Mouse (Mus musculus) left cerebral cortex, adult 2 months (tissue): ENCODE measurements around the gene Gm13090. TPM values are rescaled to one million over a fixed set of nuclear protein-coding genes. Genes with fewer than 3 reads are reported as not detected.
A peak's percentile ranks its signal among the peaks of the same experiment; 100 is the strongest.

Experiments
- DNase-seq, 2 experiments: peaks; one replicate each; pipeline ENCODE4 v3.0.0; 2021 to 2022; ENCODE audit warnings: low spot score in 2 of 2, mixed read lengths in 1 of 2; ENCODE audit errors: extremely low spot score in 1 of 2
- H3K27ac ChIP-seq: fragments of 200-600 bp; 2 replicates; pipeline ENCODE4 v1.8.1; 2022
- H3K4me3 ChIP-seq: fragments of 200-600 bp; 2 replicates; pipeline ENCODE4 v1.8.1; 2022
- CTCF ChIP-seq: fragments of 200-600 bp; IDR thresholded peaks from 2 replicates; pipeline ENCODE4 v1.8.1; 2022; ENCODE audit warnings: antibody characterized with exemption, mild to moderate bottlenecking, moderate library complexity
- intact Hi-C: fragments of 180-260 bp; cut with DNase I; formaldehyde crosslinking; loops from one replicate; pipeline ENCODE4 v1.15.1; 2025
- total RNA-seq, 2 experiments: library from RNA; stranded (reverse); gene quantifications; 2 replicates each; pipeline ENCODE4 v1.2.3; 2021

Gm13090 gene
- total RNA-seq, 2 experiments from 2014 or later, result not detected

DNA sequence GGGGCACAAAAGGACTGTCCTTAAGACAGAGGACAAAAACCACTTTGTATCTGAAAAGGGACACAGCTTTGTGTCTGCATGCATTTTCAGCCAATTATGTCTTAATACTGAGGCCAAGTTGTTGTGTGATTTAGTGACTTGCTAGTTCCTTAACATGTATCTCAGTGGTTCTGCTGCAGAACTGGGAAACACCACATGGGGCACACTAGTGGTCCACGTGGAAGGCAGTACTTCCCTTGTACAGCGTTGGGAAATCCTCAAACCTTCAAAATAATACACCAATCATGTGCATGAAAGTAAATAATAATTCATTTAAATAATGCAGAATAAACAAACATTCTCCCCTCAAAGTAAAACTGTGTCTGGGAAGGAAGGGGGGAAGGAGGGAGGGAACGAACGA lies 20.6 kb upstream of the Gm13090 start:
- no peak for DNase-seq
- Histone ChIP-seq H3K4me3 (no peak overlapping the region), H3K27ac (no peak overlapping the region)
- intact Hi-C loops, result no loop called here
- peak; percentile 34 for TF ChIP-seq CTCF

DNA sequence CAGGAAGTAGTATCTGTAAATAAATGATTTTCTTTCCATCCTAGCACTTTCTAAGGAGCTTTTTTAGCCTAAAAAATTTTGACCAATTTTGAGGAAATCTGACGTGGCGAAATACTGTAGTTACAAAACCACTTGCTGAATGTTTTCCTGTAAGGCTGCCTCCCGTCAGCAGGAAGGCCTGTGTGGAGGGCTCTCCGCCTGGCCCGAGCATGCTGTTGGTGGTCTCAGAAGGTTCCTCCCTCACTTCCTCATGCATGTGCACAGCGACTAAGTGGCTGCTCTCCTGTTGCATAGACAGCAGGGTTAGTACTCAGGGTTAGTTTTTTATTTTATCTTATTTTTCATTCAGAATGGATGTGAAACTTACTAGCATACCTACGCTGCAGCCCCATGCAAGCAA lies 18.4 kb upstream of the Gm13090 start:
- intact Hi-C loops, result no loop called here
- no peak overlapping the region for H3K27ac ChIP-seq
- no peak for DNase-seq
- no peak for TF ChIP-seq CTCF
- no peak overlapping the region for H3K4me3 ChIP-seq

DNA sequence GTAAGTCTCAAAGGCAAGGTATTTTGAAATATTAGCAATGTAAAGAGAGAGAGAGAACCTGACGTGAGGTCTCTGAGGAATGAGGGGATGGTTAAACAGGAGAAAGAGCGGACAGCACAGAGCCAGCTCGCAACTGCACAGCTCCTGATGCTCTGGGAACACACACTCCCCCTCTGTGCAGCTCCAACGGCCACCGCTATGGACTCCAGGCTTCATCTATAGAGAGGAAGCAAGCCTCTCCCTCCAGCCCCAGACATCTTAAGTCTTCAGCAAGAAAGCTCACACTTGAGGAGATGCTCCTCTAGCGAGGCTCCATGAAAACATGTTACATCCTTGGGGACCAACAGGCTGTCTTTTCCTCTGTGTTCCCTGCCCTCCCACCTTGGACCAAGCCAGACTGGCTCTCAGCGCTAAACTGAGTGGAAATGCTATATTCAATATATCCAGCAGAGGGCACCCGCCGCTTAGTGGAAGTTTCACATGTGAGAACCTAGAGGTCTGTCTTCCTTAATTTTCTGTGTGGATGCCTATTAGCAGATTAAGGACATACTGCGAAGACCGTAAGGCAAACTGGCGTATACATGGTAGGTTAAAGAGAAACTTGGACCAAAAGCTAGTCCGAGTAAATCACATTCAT lies 16.1 kb upstream of the Gm13090 start:
- Histone ChIP-seq H3K4me3 (no peak overlapping the region), H3K27ac (no peak overlapping the region)
- intact Hi-C loops, result loop anchor here (1.0 kb wide), 1 partner anchor 68 kb away; no protein-coding TSS in a partner anchor
- TF ChIP-seq CTCF, result peak; percentile 89
- peak; percentile 81 for DNase-seq

DNA sequence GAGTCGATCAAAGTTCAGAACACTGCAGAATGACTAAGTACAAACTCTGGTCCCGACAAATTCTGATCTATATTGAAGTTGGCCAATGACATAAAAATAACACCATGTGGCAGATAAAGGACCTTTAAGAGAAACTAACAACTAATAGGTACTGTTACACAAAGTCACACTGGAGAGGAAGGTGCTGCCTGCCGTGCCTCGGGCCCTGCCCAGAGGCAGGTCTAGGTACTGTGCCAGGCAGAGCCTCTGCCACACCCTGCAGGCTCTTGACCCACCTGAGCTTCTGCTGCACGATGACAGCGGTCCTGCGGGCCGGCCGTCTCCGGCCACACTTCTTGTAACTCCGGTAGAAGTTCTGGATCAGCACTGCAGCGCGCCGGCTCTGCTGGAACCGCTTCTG lies 14.6 kb upstream of the Gm13090 start:
- no peak overlapping the region for H3K27ac ChIP-seq
- intact Hi-C loops, result no loop called here
- H3K4me3 ChIP-seq, result no peak overlapping the region
- no peak for TF ChIP-seq CTCF
- DNase-seq, result no peak

DNA sequence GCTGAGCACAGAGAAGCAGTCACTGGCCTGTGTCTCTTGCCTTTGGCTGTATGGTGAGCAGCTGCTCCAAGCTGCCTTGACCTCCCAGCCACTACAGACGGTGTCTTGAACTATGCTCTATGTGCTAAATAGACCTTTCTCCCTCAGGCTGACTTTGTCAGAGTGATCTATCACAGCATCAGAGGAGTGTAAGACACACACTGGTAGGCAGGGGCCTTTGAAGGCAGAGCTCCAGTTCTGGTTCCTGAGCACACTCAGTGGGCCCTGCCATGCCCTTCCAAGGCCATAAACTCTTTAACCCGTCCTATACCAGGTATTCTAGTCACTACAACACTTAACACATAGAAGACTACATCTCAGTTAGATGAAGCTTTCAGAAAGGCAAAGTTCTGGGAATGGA lies 8.0 kb upstream of the Gm13090 start:
- DNase-seq, result no peak
- no peak overlapping the region for H3K27ac ChIP-seq
- intact Hi-C loops, result no loop called here
- TF ChIP-seq CTCF, result no peak
- H3K4me3 ChIP-seq, result no peak overlapping the region

DNA sequence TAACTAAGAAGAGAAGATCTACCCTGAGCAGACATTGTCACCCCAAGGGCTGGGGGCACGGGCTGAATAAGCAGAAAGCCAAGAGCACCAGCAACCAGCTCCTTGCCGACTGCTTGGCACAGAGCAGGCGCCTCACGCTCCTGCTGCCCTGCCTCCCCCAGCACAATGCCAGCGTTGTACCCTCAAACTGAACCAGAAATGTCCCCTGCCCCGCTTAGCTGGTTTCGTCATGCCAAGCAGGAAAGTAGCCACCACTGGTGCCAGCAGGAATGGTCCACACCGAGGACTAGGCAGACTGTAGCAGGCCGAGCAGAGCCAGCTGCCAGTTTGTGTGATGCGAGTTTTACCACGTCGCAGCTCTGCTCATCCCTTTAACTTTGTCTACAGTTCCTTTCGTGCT lies 7.4 kb upstream of the Gm13090 start:
- intact Hi-C loops, result no loop called here
- Histone ChIP-seq H3K4me3 (no peak overlapping the region), H3K27ac (no peak overlapping the region)
- TF ChIP-seq CTCF, result no peak
- DNase-seq, result no peak

DNA sequence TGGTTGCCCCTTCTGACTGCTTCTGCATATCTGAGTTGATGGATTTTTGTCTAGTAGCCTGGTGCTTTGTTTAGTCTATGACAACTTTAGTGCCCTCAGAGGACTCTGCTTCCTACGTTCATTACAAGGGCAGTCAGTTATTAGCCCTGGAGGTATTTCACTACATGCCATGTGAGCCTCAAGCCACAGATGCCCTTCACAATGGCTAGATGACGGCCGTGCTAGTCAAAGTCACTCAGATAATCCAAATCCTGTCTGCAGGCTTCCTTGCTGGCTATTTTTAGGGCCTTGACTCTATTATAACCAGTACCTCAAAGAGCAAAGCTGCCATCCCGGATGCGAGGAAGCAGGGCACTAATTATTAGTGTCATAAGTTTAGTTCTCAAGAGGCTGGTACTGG lies 6.3 kb upstream of the Gm13090 start:
- DNase-seq, result no peak
- intact Hi-C loops, result no loop called here
- no peak for TF ChIP-seq CTCF
- Histone ChIP-seq H3K27ac (no peak overlapping the region), H3K4me3 (no peak overlapping the region)

DNA sequence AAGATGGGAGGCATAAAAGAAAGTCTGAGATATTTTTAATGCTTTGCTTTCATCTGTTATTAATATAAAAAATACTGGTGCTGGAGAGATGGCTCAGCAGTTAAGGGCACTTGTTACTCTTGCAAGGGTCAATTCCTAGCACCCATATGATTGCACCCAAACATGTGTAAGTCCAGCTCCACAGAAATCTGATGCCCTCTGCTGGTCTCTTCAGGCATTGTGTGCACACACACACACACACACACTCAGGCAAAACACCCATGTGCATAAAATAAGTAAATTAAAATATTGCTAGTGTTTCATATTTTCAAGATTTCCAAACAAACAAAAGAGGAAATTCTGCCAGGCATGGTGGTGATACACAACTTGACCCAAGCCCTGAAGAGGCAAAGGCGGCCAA lies 2.0 kb upstream of the Gm13090 start:
- intact Hi-C loops, result no loop called here
- TF ChIP-seq CTCF, result peak; percentile 23
- no peak overlapping the region for H3K4me3 ChIP-seq
- no peak for DNase-seq
- no peak overlapping the region for H3K27ac ChIP-seq

DNA sequence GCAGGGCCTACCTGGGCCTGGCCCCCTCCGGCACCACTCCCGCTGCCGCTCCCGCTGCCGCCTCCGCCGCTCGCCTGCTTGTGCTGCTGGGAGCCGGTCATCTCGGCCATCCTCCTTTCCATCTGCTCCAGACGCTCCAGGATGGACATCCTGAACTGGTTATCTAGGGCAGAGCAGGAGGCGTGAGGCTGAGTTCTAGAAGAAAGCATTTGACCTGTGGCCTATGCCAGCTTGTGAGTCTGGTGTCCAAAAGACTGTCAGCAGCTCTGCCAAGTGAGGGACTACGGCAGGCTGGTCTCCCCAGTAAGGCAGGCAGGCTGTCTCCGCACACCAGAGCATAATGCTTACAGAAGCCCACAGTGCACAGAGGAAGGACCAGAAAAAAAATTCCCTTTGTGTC lies 551 bp upstream of the Gm13090 start:
- intact Hi-C loops, result no loop called here
- peak overlapping the region; percentile 44; the same call in 1 of the 2 replicates for H3K27ac ChIP-seq
- TF ChIP-seq CTCF, result no peak
- no peak overlapping the region; the same call in 1 of the 2 replicates for H3K4me3 ChIP-seq
- no peak for DNase-seq

DNA sequence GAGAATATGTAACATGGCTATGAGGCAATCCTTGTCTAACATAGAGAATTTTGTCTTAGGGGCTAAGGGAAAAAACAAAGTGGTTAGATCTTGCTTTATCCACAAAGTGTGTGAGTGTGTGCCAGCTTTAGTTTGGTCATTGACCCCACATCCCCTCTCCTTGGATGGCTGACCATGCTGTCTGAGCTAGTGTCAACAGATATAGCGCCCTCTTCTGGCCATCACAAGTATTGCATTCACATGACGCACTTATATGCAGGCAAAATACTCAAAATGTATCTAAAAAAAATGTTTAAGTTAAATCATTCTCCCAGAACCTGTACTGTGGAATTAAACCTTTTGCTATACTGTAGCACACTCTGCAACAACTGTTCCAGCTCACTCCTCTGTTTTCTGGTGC lies 5.8 kb downstream of the Gm13090 start:
- no peak overlapping the region for H3K4me3 ChIP-seq
- intact Hi-C loops, result no loop called here
- DNase-seq, result no peak
- peak; percentile 75 for TF ChIP-seq CTCF
- H3K27ac ChIP-seq, result no peak overlapping the region

DNA sequence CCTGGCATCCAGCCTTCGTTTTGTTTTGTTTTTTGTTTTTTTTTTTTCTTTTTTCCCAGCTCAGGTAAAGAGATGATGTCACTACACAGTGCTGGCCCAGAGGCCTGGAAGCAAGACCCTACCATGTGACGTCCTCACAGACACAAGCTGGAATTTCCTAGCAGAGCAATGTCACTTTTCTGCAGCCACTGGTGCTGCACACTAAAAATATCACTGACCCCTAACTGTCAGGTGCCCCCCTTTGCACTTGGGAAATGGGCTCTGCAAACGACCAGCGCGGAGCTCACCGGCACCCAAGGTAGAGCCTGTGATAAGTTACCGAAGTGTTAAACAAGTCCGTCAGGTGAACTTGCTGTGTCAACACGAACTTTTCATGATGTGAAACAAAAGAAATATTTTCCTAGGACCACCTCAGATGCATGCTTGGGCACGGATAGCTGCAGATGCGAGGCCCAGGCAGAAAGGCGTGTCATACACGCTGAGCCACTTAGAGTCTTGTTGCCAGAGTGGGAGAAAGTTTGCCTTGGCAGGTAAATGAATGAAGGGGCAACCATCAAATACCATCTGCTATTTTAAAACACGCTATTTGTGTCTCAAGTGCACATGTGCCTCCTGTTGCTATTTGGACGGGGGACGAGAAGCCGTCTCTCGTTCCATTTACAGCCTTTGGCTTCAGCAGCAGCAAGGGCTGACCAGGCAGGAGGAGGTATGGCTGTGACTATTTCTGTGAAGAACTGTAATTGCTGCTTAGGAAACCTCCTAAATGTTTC lies 7.1 kb downstream of the Gm13090 start:
- no peak for DNase-seq
- no peak overlapping the region for H3K4me3 ChIP-seq
- intact Hi-C loops, result loop anchor here (2.0 kb wide), 1 partner anchor 44 kb away; no protein-coding TSS in a partner anchor
- H3K27ac ChIP-seq, result no peak overlapping the region
- TF ChIP-seq CTCF, result no peak

DNA sequence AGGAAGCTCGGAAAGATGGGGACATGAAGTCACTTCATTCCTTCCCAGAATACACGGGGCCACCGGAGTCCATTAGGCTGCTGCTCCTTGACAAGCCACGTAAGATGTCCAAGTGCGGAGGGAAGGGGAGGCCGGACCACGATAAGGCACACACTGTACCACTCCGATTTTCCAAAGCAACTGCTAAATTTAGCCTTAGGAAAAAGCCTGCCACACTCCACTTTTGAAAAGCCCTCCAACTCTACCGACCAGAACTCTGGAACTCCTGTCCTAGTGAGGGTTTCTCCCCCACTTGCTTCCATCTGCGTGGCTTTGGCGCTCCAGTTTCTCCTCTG lies 7.7 kb downstream of the Gm13090 start:
- H3K27ac ChIP-seq, result no peak overlapping the region
- no peak for DNase-seq
- intact Hi-C loops, result loop anchor here (2.0 kb wide), 1 partner anchor 44 kb away; no protein-coding TSS in a partner anchor
- H3K4me3 ChIP-seq, result no peak overlapping the region
- no peak for TF ChIP-seq CTCF

DNA sequence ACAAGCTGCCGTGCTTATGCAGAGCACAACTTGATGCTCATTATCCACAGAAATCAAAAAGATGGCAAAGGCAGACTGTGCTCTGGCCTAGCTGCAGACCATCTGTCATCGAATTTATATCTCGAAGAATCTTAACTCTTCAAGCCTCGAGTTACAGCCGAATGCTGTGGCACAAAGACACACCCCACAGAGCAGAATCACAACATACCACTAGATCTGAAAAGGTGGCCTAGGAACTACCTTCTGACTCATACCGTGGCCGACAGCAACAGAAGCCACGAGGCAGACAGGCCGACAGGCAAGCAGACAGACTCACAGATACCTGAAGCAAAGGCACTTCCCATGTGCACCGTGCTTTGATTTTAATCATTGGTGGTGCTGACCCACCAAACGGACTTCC lies 14.3 kb downstream of the Gm13090 start:
- TF ChIP-seq CTCF, result no peak
- Histone ChIP-seq H3K27ac (peak overlapping the region; percentile 28; the same call in 1 of the 2 replicates), H3K4me3 (no peak overlapping the region; the same call in 1 of the 2 replicates)
- intact Hi-C loops, result no loop called here
- DNase-seq, result no peak
